Comparison of ENCODE assay signal across 14 mouse cellular contexts in genomic region chr2:124244543-124245245, GRCm38 (mm10).
DNase-seq lines count a peak whose midpoint lies in the region; ATAC-seq and TF ChIP-seq lines count a peak whose summit lies in the region.
"Had no signal": no experiment of that assay in that cellular context is flagged by ENCODE, and none has a peak within 500 bp of the region (broad histone marks: within the 10 kb centered on the region; RNA-seq: fewer than 3 reads in every experiment).

No protein-coding gene starts in this region.

- H3K27ac ChIP-seq in heart, embryonic 12.5 days (ENCODE audit: poor library complexity, severe bottlenecking), result no peak overlapping the region
- H3K27ac ChIP-seq in lung, embryonic 14.5 days (ENCODE audit: low read depth), result peak overlapping the region; percentile 5; the same call in 1 of the 2 replicates
- no peak overlapping the region for H3K27ac ChIP-seq in forebrain, postnatal 0 days (ENCODE audit: low read depth, low read length)
- H3K27ac ChIP-seq: liver, embryonic 15.5 days; midbrain, embryonic 13.5 days; neural tube, embryonic 13.5 days had no signal

- H3K9ac ChIP-seq in heart, embryonic 12.5 days, result no peak overlapping the region
- no peak overlapping the region for H3K9ac ChIP-seq in lung, embryonic 14.5 days
- no peak overlapping the region for H3K9ac ChIP-seq in forebrain, postnatal 0 days
- H3K9ac ChIP-seq: liver, embryonic 15.5 days; midbrain, embryonic 13.5 days; neural tube, embryonic 13.5 days had no signal

- H3K9me3 ChIP-seq in heart, embryonic 12.5 days (replicated peaks), result no peaks in the 10 kb centered on the region
- H3K9me3 ChIP-seq in lung, embryonic 14.5 days (ENCODE audit: low read depth, low read length), result no peaks in the 10 kb centered on the region
- no peaks in the 10 kb centered on the region for H3K9me3 ChIP-seq in forebrain, postnatal 0 days (ENCODE audit: low read length)
- H3K9me3 ChIP-seq: liver, embryonic 15.5 days; midbrain, embryonic 13.5 days; neural tube, embryonic 13.5 days had no signal

- TF ChIP-seq CTCF in lung, embryonic 14.5 days (IDR thresholded peaks at IDR 0.05; ENCODE audit: low read depth), result peak; percentile 1; the same call in 1 of the 2 replicates
- no peak for TF ChIP-seq CTCF in forebrain, postnatal 0 days (IDR thresholded peaks at IDR 0.05; ENCODE audit: low read depth)

- DNase-seq in heart, adult 11 months, result peak; percentile 88
- peak; percentile 4 for DNase-seq in ovary, postnatal 36 days (ENCODE audit: low spot score)
- DNase-seq in ovary, postnatal 10 days (ENCODE audit: low spot score), result no peak
- peak; percentile 69 for DNase-seq in lung, embryonic 14.5 days
- no peak for DNase-seq in forebrain, postnatal 0 days
- no peak for DNase-seq in left cerebral cortex, postnatal 14 days (ENCODE audit: low spot score in 2 of 2)
- DNase-seq: cerebellum, postnatal 25 days; thymus, postnatal 4 days had no signal

- no peak overlapping the region for H3K4me3 ChIP-seq in heart, embryonic 12.5 days
- no peak overlapping the region for H3K4me3 ChIP-seq in lung, embryonic 14.5 days (ENCODE audit: low read depth, low read length)
- H3K4me3 ChIP-seq in forebrain, postnatal 0 days (ENCODE audit: low read depth, low read length), result no peak overlapping the region
- H3K4me3 ChIP-seq: liver, embryonic 15.5 days; midbrain, embryonic 13.5 days; neural tube, embryonic 13.5 days had no signal

- H3K36me3 ChIP-seq in heart, embryonic 12.5 days, result no peaks in the 10 kb centered on the region
- H3K36me3 ChIP-seq in lung, embryonic 14.5 days (ENCODE audit: insufficient read depth), result no peaks in the 10 kb centered on the region
- no peaks in the 10 kb centered on the region for H3K36me3 ChIP-seq in forebrain, postnatal 0 days (ENCODE audit: insufficient read depth)
- H3K36me3 ChIP-seq: liver, embryonic 15.5 days; midbrain, embryonic 13.5 days; neural tube, embryonic 13.5 days had no signal

- H3K4me1 ChIP-seq in heart, embryonic 12.5 days (replicated peaks), result peaks cover 12% of the 10 kb centered on the region
- 0 out of 2 replicates have a peak, but pooled peaks cover 2% of the 10 kb centered on the region for H3K4me1 ChIP-seq in lung, embryonic 14.5 days (ENCODE audit: insufficient read depth)
- no peaks in the 10 kb centered on the region for H3K4me1 ChIP-seq in forebrain, postnatal 0 days (ENCODE audit: insufficient read depth)
- H3K4me1 ChIP-seq: liver, embryonic 15.5 days had no signal

- intact Hi-C loops in left cerebral cortex, postnatal 14 days (cut with DNase I), result no loop called here

- WGBS in heart, embryonic 12.5 days, result 67% methylated on average over 4 of the region's 4 CpGs
- WGBS in lung, embryonic 14.5 days, result 26% methylated on average over 4 of the region's 4 CpGs
- 60% methylated on average over 4 of the region's 4 CpGs for WGBS in forebrain, postnatal 0 days

- H3K4me2 ChIP-seq in heart, embryonic 12.5 days, result no peak overlapping the region
- H3K4me2 ChIP-seq in lung, embryonic 14.5 days, result no peak overlapping the region
- H3K4me2 ChIP-seq in forebrain, postnatal 0 days (ENCODE audit: low read depth), result no peak overlapping the region
- H3K4me2 ChIP-seq: liver, embryonic 15.5 days; midbrain, embryonic 13.5 days; neural tube, embryonic 13.5 days had no signal

- no peaks in the 10 kb centered on the region for H3K27me3 ChIP-seq in heart, embryonic 12.5 days (replicated peaks)
- no peaks in the 10 kb centered on the region for H3K27me3 ChIP-seq in lung, embryonic 14.5 days (ENCODE audit: insufficient read depth, low read length)
- no peaks in the 10 kb centered on the region for H3K27me3 ChIP-seq in forebrain, postnatal 0 days (ENCODE audit: insufficient read depth, low read length)
- H3K27me3 ChIP-seq: CH12.LX; liver, embryonic 15.5 days; midbrain, embryonic 13.5 days; neural tube, embryonic 13.5 days had no signal

- ATAC-seq in heart, embryonic 12.5 days (ENCODE audit: insufficient number of reproducible peaks, low FRiP score), result no peak
- ATAC-seq in lung, embryonic 14.5 days (ENCODE audit: insufficient read depth), result peak; percentile 60; the same call in 1 of the 2 replicates
- no peak for ATAC-seq in forebrain, postnatal 0 days
- ATAC-seq: inflammation-experienced regulatory T-cells, adult 6 months; midbrain, embryonic 13.5 days had no signal

Comparison
In these comparisons a context has a peak if more than half of its experiments do, and no peak if none do; other contexts are left out.
1. DNase-seq: peak in heart, adult 11 months (single experiment), ovary, postnatal 36 days (single experiment) and lung, embryonic 14.5 days (single experiment); none in ovary, postnatal 10 days (single experiment), forebrain, postnatal 0 days (single experiment) and left cerebral cortex, postnatal 14 days (0 of 2).